Mouse (Mus musculus) cerebellum, adult 11-12 months (tissue): ENCODE results near the gene Tmem59l.

Source experiments
- DNase-seq: peaks from one replicate; pipeline ENCODE4 v3.0.0; 2022

Gene Tmem59l

DNA sequence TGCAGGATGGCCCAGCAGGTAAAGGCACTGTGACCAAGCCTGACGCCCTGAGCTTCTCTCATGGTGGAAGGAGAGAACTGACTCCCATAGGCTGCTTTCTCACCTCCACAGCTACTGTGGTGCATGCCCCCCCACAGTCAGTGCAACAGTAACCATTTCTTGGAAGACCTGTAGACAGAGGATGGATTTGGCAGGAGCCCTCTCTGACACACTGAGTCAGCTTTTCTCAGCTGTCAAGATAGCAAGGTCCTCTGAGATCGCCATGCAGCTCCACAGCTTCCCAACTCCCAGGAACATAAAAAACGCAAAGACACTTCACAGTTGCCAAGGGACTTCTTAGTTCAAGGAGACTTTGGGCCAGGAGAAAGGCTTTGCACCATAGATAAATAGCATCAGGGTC is 28.7 kb downstream of the Tmem59l start:
- no peak for DNase-seq

DNA sequence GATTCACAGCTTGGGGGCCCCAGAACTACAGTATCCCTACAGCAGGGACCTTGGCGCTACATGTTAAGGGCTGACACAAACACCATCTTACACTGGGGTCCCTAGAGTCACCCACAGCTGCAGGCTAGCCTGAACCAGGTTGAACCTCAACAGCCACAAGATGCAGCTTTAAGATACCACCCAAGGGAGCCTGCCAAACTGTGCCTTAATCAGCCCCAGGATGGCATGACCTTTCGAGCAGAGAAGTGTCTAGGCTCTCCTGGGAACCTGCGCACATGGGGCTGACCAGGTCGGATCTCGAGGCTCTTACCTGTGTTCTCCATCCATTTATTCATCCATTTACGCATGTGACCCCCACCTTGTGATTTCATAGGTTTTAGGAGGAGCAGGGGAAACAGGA is 29.3 kb downstream of the Tmem59l start:
- DNase-seq = no peak

- DNase-seq = no peak
Measured at GRCm38 (mm10) chr8:70456996-70457395, 30.2 kb downstream of the Tmem59l start.

DNA sequence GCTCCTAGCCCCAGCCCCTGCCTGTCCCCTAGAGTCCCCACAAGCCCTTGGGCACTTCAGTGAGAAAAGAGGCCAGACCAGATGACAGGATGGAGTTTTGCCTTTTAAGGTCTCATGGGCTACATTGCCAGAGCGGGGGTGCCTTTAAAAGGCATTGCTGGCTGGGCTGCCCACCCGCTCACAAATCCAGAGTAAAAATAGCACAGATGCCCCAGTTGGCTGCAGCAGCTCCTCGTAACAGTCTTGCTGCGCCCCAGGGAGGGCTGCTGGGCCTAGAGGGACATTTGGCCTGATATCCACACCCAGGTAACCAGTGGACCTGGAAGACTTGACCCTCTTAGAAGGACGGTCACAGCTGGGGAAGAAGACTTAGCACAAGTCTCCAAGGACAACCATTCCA is 33.3 kb downstream of the Tmem59l start:
- no peak for DNase-seq

GRCm38 (mm10) chr8:70452196-70452966 is 34.8 kb downstream of the Tmem59l start:
- no peak for DNase-seq

- peak; percentile 68 for DNase-seq
Measured at GRCm38 (mm10) chr8:70447639-70448420, 39.3 kb downstream of the Tmem59l start.

DNA sequence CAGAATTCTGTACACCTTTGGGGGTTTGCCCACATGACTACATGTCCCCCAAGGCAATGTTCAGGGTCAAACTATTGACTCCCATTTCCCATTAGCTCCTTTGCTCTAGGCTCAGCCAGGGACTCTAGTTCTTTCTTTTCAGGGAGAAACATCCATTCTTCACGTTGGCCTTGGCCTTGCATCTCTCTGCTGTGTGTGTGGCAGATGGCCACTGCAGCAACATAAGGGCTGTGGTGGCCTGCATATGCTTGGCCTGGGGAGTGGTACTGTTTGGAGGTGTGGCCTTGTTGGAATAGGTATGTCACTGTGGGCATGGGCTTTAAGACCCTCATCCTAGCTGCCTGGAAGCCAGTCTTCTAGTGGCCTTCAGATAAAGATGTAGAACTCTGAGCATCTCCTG is 41.2 kb downstream of the Tmem59l start:
- DNase-seq = no peak

GRCm38 (mm10) chr8:70443326-70443725 is 43.8 kb downstream of the Tmem59l start:
- DNase-seq = no peak

DNA sequence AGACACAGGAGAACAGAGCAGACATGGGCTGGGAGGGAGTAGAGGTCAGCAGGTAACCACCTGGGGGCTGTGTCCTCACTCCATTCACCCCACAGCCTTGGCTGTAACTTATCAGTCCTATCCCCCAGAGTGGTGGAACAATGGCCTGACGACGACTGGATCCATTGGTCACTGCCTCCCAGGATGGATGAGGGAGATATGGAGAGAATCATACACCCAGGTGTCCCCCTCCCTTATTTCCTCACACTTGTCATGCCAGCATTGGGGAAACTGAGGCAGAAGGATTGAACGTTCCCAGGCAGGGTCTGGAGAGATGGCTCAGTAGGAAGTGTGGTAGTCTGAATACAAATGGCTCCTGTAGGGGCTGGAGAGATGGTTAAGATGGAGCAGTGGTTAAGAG is 45.6 kb downstream of the Tmem59l start:
- no peak for DNase-seq

- DNase-seq = no peak
Measured at GRCm38 (mm10) chr8:70440246-70440645, 46.9 kb downstream of the Tmem59l start.

- no peak for DNase-seq
Measured at GRCm38 (mm10) chr8:70439848-70440179, 47.3 kb downstream of the Tmem59l start.

- DNase-seq = peak; percentile 98
Measured at GRCm38 (mm10) chr8:70439055-70439847, 47.9 kb downstream of the Tmem59l start, which contains the start of gene Crtc1. Crtc1 (minus strand) TSS chr8:70439579.

- DNase-seq = peak; percentile 63
Measured at GRCm38 (mm10) chr8:70438423-70438822, 48.7 kb downstream of the Tmem59l start.

DNA sequence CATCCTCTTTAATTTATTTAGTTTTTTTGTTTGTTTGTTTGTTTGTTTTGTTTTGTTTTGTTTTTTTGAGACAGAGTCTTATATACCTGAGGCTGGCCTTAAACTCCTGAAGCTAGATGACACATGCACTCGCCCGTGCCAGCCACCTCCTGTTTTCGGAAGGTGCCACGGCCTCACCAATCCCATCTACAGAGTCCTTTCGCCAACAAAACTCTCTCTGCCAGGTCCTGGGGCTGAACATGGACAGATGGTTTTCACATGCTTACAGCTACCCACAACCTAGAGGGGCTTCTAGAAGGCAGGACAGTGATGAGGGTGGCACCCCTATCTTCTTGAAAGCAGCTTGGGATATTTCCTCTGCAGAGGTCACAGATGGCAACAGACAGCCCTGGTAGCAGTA is 52.0 kb downstream of the Tmem59l start:
- DNase-seq = no peak
